Mouse (Mus musculus) ES-Bruce4 (cell line): ENCODE data around the gene Trappc3. TPM values are rescaled to one million over a fixed set of nuclear protein-coding genes. Genes with fewer than 3 reads are reported as not detected.
A peak's percentile ranks its signal among the peaks of the same experiment; 100 is the strongest.

Experiments used
- H3K27ac ChIP-seq: 2 replicates; pipeline ENCODE4 v1.5.1; 2012; ENCODE audit warnings: low read length, inconsistent platforms; ENCODE audit not compliant: insufficient read depth
- H3K27me3 ChIP-seq: 2 replicates; pipeline ENCODE4 v1.6.1; 2012; ENCODE audit warnings: mild to moderate bottlenecking, low read length, inconsistent platforms; ENCODE audit not compliant: control insufficient read depth, poor library complexity, insufficient read depth, severe bottlenecking
- H3K36me3 ChIP-seq: 2 replicates; pipeline ENCODE4 v1.6.1; 2012; ENCODE audit warnings: inconsistent platforms, mild to moderate bottlenecking, low read length, moderate library complexity; ENCODE audit not compliant: control insufficient read depth, poor library complexity, insufficient read depth, severe bottlenecking
- H3K4me1 ChIP-seq: one replicate; pipeline ENCODE4 v1.8.1; 2011; ENCODE audit warnings: low read length; ENCODE audit not compliant: control insufficient read depth, insufficient read depth
- H3K4me3 ChIP-seq: 2 replicates; pipeline ENCODE4 v1.5.1; 2011; ENCODE audit warnings: low read depth, mild to moderate bottlenecking, low read length
- H3K9ac ChIP-seq: 2 replicates; pipeline ENCODE4 v1.6.1; 2012; ENCODE audit warnings: low read depth, mild to moderate bottlenecking, inconsistent platforms; ENCODE audit not compliant: poor library complexity, severe bottlenecking
- H3K9me3 ChIP-seq: replicated peaks from 2 replicates; pipeline ENCODE4 v1.6.1; 2012; ENCODE audit warnings: mild to moderate bottlenecking, low read length, inconsistent platforms; ENCODE audit not compliant: control insufficient read depth, poor library complexity, insufficient read depth, severe bottlenecking
- CTCF ChIP-seq: IDR thresholded peaks from one replicate; pipeline ENCODE4 v1.8.1; 2011; ENCODE audit warnings: low read depth, low read length
- EP300 ChIP-seq: IDR thresholded peaks from 2 replicates; pipeline ENCODE4 v1.6.1; 2011; ENCODE audit warnings: low read depth, low read length; ENCODE audit not compliant: insufficient read depth
- POLR2A ChIP-seq: IDR thresholded peaks from one replicate; pipeline ENCODE4 v1.8.1; 2011; ENCODE audit warnings: low read length; ENCODE audit not compliant: insufficient read depth
- polyA plus RNA-seq: library from polyadenylated mRNA; stranded (reverse); fragments of >200 nt; gene quantifications from 2 replicates; pipeline ENCODE4 v1.2.4, GENCODE M21; 2011; ENCODE audit warnings: low read depth; ENCODE audit not compliant: missing spikeins, insufficient read depth, insufficient read length

The Trappc3 gene
- polyA plus RNA-seq, 1 experiment, result 62.8 TPM

GRCm38 (mm10) chr4:126227077-126227761 is 34.9 kb upstream of the Trappc3 start:
- 0 out of 2 replicates have a peak, but pooled peaks cover 1% of the 10 kb centered on the region for H3K36me3 ChIP-seq
- H3K4me3 ChIP-seq, result peak overlapping the region; percentile 43
- no peak overlapping the region for H3K27ac ChIP-seq
- no peaks in the 10 kb centered on the region for H3K4me1 ChIP-seq
- peak overlapping the region; percentile 2; the same call in 1 of the 2 replicates for H3K9ac ChIP-seq
- H3K27me3 ChIP-seq, result no peaks in the 10 kb centered on the region
- TF ChIP-seq CTCF, result peak; percentile 72
- no peak for TF ChIP-seq EP300
- no peaks in the 10 kb centered on the region for H3K9me3 ChIP-seq

GRCm38 (mm10) chr4:126228144-126228543 is 34.0 kb upstream of the Trappc3 start:
- Histone ChIP-seq H3K36me3 (0 out of 2 replicates have a peak, but pooled peaks cover 2% of the 10 kb centered on the region), H3K27me3 (no peaks in the 10 kb centered on the region), H3K27ac (no peak overlapping the region), H3K9ac (no peak overlapping the region), H3K9me3 (no peaks in the 10 kb centered on the region), H3K4me1 (peaks cover 4% of the 10 kb centered on the region), H3K4me3 (no peak overlapping the region)
- TF ChIP-seq CTCF, result no peak
- no peak for TF ChIP-seq EP300
- TF ChIP-seq POLR2A, result no peak

GRCm38 (mm10) chr4:126229900-126230299 is 32.2 kb upstream of the Trappc3 start:
- TF ChIP-seq CTCF, result no peak
- no peak for TF ChIP-seq POLR2A
- no peak for TF ChIP-seq EP300
- Histone ChIP-seq H3K9ac (no peak overlapping the region), H3K4me1 (peaks cover 4% of the 10 kb centered on the region), H3K27me3 (no peaks in the 10 kb centered on the region), H3K36me3 (0 out of 2 replicates have a peak, but pooled peaks cover 2% of the 10 kb centered on the region), H3K27ac (no peak overlapping the region), H3K4me3 (no peak overlapping the region), H3K9me3 (no peaks in the 10 kb centered on the region)

- H3K27ac ChIP-seq, result no peak overlapping the region
- H3K4me1 ChIP-seq, result peaks cover 4% of the 10 kb centered on the region
- peak overlapping the region; percentile 61 for H3K9ac ChIP-seq
- TF ChIP-seq CTCF (no peak), EP300 (no peak), POLR2A (no peak)
- H3K27me3 ChIP-seq, result no peaks in the 10 kb centered on the region
- H3K36me3 ChIP-seq, result 0 out of 2 replicates have a peak, but pooled peaks cover 2% of the 10 kb centered on the region
- H3K9me3 ChIP-seq, result no peaks in the 10 kb centered on the region
- peak overlapping the region; percentile 75 for H3K4me3 ChIP-seq
Measured at GRCm38 (mm10) chr4:126233676-126234308, 28.3 kb upstream of the Trappc3 start.

- no peak for TF ChIP-seq EP300
- no peak for TF ChIP-seq CTCF
- no peak for TF ChIP-seq POLR2A
- peak overlapping the region; percentile 75 for H3K4me3 ChIP-seq
- H3K36me3 ChIP-seq, result 0 out of 2 replicates have a peak, but pooled peaks cover 2% of the 10 kb centered on the region
- H3K27me3 ChIP-seq, result no peaks in the 10 kb centered on the region
- H3K9me3 ChIP-seq, result no peaks in the 10 kb centered on the region
- H3K9ac ChIP-seq, result peak overlapping the region; percentile 61
- peaks cover 4% of the 10 kb centered on the region for H3K4me1 ChIP-seq
- no peak overlapping the region for H3K27ac ChIP-seq
Measured at GRCm38 (mm10) chr4:126234496-126235175, 27.5 kb upstream of the Trappc3 start.

- Histone ChIP-seq H3K9ac (0 out of 2 replicates have a peak overlapping the region, but pooled peaks have one; percentile 61), H3K9me3 (no peaks in the 10 kb centered on the region), H3K4me3 (no peak overlapping the region), H3K4me1 (peaks cover 4% of the 10 kb centered on the region), H3K27me3 (no peaks in the 10 kb centered on the region), H3K36me3 (peaks cover 5% of the 10 kb centered on the region), H3K27ac (no peak overlapping the region)
- no peak for TF ChIP-seq EP300
- TF ChIP-seq CTCF, result no peak
- TF ChIP-seq POLR2A, result no peak
Measured at GRCm38 (mm10) chr4:126235191-126235590, 26.9 kb upstream of the Trappc3 start.
